Mouse (Mus musculus) bone marrow, adult 2 months (tissue): ENCODE results near the gene D10Jhu81e.

Experiments
- CTCF ChIP-seq: fragments of 200-500 bp; IDR thresholded peaks from 2 replicates; pipeline ENCODE4 v1.5.1; 2011; ENCODE audit warnings: low read length, control low read depth; ENCODE audit not compliant: control insufficient read depth, insufficient read depth
- POLR2A ChIP-seq: fragments of 200-500 bp; IDR thresholded peaks from 2 replicates; pipeline ENCODE4 v1.6.1; 2011; ENCODE audit warnings: low read depth, mild to moderate bottlenecking, control low read depth, low read length, borderline replicate concordance; ENCODE audit not compliant: control insufficient read depth

DNA sequence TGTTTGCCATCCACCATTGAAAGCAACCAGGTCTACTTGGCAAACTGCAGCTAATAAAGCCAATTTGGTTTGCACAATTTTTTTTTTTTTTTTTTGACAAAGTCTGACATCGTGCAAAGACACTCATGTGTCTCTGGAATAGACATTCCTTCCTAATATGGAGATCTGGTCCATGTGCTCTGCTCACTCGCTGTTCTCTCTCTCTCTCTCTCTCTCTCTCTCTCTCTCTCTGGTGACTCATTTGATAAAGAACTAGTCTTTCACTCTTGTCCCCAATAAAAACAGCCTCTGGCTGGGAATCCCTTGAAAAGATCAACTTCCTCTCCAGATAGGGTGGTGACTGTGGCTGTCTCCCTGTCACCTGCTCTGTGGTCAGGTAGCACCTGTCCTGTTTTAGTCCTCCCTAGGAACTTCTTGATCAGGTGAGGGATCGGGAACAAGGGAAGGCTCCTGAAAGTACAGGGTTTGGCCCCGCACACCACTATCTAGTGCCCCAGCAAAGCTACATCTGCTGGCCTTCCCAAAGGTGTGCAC is 21.6 kb downstream of the D10Jhu81e start:
- TF ChIP-seq CTCF (no peak), POLR2A (no peak)
